Mouse (Mus musculus) lung, postnatal 36 days (tissue): ENCODE data around the gene Gm6882.
"Not testable (repeated sequence)": the region's sequence is repeated elsewhere in the genome, so short reads cannot be mapped to it uniquely, and the experiment has no call there.

Experiments
- DNase-seq: peaks from one replicate; pipeline ENCODE4 v3.0.0; 2022; ENCODE audit warnings: mixed read lengths

The Gm6882 gene

DNA sequence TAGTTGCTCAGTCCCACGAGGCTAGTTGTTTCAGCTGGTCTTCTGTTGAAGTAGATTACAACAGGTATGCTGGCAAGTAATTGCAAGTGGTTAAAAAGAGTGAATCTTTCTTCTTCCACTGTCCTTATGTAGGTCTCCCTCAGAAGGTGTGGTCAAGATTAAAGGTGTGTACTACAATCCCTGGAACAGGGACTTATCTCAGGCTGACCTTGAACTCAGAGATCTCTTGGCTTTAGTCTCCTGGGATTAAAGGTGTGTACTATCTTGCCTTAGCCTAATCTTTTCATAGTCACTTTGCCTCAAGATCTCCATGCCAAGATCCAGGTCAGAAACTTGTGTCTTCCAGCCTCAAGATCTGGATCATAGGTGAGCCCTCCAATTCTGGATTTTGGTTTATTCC is at the start of gene Gm6882:
Gm6882 (minus strand) TSS at position 101 of the 400 bp plus-strand sequence.
- not testable (repeated sequence) for DNase-seq
